Mouse (Mus musculus) embryonic stem cell, embryonic (primary cell): ENCODE results near the gene Gmeb2.

Experiments used
- CTCF ChIA-PET, 4 experiments: fragments of 300-600 bp in 2 of 4; fragments of 350-600 bp in 2 of 4; sonication (Branson Sonifier 250); formaldehyde crosslinking; loops; one replicate each; lab custom pipeline; 2022; ENCODE audit warnings: inconsistent platforms in 2 of 4; lab: Charles Lee
- POLR2A ChIA-PET, 4 experiments: fragments of 300-600 bp in 2 of 4; fragments of 350-600 bp in 2 of 4; sonication (Branson Sonifier 250); formaldehyde crosslinking; loops; one replicate each; lab custom pipeline; 2022; ENCODE audit warnings: antibody characterized with exemption in 4 of 4, inconsistent platforms in 1 of 4; lab: Charles Lee

Gene Gmeb2

DNA sequence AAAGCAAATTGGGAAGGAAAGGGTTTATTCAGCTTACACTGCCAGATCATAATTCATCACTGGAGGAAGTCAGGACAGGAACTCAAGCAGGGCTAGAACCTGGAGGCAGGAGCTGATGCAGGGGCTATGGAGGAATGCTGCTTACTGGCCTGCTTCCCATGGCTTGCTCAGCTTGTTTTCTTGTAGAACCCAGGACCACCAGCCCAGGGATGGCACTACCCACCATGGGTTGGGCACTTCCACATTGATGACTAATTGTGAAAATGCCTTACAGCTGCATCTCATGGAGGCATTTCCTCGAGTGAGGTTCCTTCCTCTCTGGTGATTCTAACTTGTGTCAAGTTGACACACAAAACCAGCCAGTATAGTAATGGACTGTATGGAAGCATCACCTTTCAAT lies 3.1 kb upstream of the Gmeb2 start:
- POLR2A ChIA-PET, result interaction anchor here in 2 of 4 experiments (0.7 to 2.1 kb wide), 4 partner anchors 16 to 104 kb away, joined by 3 to 4 read pairs (median 4); partner anchors contain the start of gene Ppdpf (in 1 of the 2)
- CTCF ChIA-PET, result no interaction called here

GRCm38 (mm10) chr2:181288691-181289090 lies 856 bp upstream of the Gmeb2 start:
- ChIA-PET CTCF (interaction anchor here in 3 of 4 experiments (0.8 to 1.1 kb wide), 4 partner anchors 18 to 100 kb away, joined by 3 to 4 read pairs (median 4); no protein-coding TSS in a partner anchor), POLR2A (interaction anchor here in 2 of 4 experiments (0.6 to 2.0 kb wide), 16 partner anchors 11 to 310 kb away, joined by 3 to 9 read pairs (median 3); partner anchors contain the start of genes Ppdpf (in 2 of the 2), Fndc11 (in 1 of the 2), Samd10 (in 1 of the 2) and Stmn3 (in 1 of the 2))

- POLR2A ChIA-PET, result interaction anchor here in 1 of 4 experiments (1.6 kb wide), 1 partner anchor 31 kb away, joined by 4 read pairs; no protein-coding TSS in a partner anchor
- CTCF ChIA-PET, result no interaction called here
Measured at GRCm38 (mm10) chr2:181287338-181287957, 387 bp downstream of the Gmeb2 start.

- ChIA-PET POLR2A (interaction anchor here (0.5 to 3.1 kb wide), 19 partner anchors 9 to 314 kb away, joined by 3 to 16 read pairs (median 4); partner anchors contain the start of gene Ppdpf (in 2 of the 4)), CTCF (no interaction called here)
Measured at GRCm38 (mm10) chr2:181286629-181287337, 1.1 kb downstream of the Gmeb2 start.

DNA sequence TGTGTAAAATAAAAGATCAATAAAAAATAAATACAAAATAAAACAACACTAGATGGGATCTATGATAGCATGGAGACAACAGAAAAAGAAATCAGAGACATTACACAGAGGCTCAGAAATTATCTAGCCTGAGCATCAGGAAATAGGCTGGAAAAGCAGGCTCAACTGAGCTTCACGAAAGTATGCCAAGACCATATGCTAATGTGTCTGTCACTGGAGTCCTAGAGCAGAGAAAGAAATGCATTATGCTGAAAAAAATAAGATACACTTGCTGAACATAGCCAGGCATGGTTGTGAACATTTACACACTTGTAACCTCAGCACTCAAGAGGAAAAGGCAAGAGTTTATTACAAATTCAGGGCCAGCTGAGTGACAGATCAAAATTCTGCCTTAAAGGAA lies 7.9 kb downstream of the Gmeb2 start:
- ChIA-PET CTCF (interaction anchor here in 2 of 4 experiments (0.6 to 0.7 kb wide), 3 partner anchors 34 to 243 kb away, joined by 4 to 7 read pairs (median 7); no protein-coding TSS in a partner anchor), POLR2A (interaction anchor here in 2 of 4 experiments (0.7 to 2.9 kb wide), 5 partner anchors 16 to 323 kb away, joined by 3 to 7 read pairs (median 5); no protein-coding TSS in a partner anchor)

DNA sequence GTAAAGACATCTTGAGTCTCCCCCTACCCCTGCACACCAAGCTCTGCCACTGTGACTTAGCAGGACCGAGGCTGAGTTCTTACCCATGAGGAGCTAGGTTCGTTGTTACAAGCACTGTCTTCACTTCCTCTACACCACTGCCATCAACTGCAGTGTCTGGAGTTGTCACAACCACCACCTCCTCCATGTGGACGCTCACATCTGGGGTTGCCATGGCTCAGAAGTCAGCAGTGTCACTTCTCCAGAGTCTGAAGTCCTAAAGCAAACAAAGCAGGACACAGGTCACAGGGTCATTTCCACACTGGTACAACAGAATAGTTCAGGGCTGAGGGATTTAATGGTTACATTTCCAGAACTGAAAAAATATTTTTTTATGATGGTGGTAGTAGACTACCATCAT lies 10.0 kb downstream of the Gmeb2 start:
- ChIA-PET POLR2A (interaction anchor here in 2 of 4 experiments (0.6 to 2.9 kb wide), 8 partner anchors 8 to 146 kb away, joined by 3 to 7 read pairs (median 4); no protein-coding TSS in a partner anchor), CTCF (no interaction called here)

- CTCF ChIA-PET, result interaction anchor here in 2 of 4 experiments (0.6 to 1.2 kb wide), 3 partner anchors 90 to 1310 kb away, joined by 3 to 6 read pairs (median 5); partner anchors contain the start of gene Ppdpf (in 1 of the 2)
- POLR2A ChIA-PET, result interaction anchor here in 2 of 4 experiments (0.6 to 2.5 kb wide), 9 partner anchors 9 to 81 kb away, joined by 3 to 16 read pairs (median 3); partner anchors contain the start of genes Ptk6 (in 1 of the 2) and Rtel1 (in 1 of the 2)
Measured at GRCm38 (mm10) chr2:181276766-181277165, 11.1 kb downstream of the Gmeb2 start.

DNA sequence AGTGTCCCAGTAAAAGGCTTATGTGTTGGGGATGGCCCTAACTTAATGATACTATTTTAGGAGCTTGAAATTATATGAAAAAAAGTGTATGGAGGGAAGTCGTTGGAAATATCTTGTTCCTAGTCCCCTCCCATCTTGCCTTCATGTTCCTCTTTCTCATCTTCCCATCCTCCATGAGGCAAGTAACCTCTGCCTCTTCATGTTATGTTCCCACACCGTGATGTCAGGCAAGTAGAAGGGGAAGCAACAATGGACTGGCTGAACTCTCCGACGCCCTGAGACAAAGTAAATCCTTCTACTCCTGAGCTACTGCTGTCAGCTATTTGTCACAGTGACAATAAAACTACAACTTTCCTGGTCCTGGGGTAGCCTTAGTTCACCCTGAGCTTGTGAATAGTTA lies 13.2 kb downstream of the Gmeb2 start:
- CTCF ChIA-PET, result no interaction called here
- POLR2A ChIA-PET, result interaction anchor here in 1 of 4 experiments (1.5 to 2.5 kb wide), 3 partner anchors 11 to 86 kb away, joined by 3 to 16 read pairs (median 3); no protein-coding TSS in a partner anchor

DNA sequence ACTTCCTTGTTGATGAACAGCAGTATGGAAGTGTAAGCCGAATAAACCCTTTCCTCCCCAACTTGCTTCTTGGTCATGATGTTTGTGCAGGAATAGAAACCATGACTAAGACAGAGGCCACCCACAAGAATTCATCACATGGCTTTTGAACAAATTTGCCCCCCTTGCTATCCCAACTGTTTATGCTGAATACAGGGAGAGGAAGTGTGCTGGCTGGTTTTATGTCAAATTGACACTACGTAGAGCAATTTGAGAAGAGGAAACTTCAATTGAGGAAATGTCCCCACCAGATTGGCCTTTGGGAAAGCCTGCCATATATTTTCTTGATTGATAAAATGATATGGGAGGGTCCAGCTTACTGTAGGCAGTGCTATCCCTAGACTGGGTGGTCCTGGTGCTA lies 14.0 kb downstream of the Gmeb2 start:
- ChIA-PET POLR2A (interaction anchor here in 1 of 4 experiments (1.5 to 1.6 kb wide), 2 partner anchors 85 to 87 kb away, joined by 3 read pairs; partner anchors contain the start of gene Ppdpf), CTCF (no interaction called here)

- POLR2A ChIA-PET, result interaction anchor here in 2 of 4 experiments (0.7 to 1.3 kb wide), 2 partner anchors 36 to 371 kb away, joined by 3 read pairs; no protein-coding TSS in a partner anchor
- CTCF ChIA-PET, result no interaction called here
Measured at GRCm38 (mm10) chr2:181272092-181272491, 15.7 kb downstream of the Gmeb2 start.

DNA sequence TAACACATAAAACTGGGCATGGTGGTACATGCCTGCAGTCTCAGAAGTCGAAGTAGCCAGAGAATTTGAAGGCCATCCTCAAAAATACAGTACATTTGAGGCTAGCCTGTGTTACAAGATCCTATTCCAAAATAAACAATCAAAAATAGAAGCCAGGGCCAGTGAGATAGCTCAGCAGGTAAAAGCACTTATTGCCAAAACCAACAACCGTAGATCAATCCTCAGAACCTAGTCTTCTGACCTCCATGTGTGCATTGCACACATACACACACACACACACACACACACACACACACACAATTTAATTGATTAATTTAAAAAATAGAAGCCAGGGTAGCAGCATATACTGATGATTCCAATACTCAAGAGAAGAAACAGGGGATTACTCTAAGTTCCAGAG lies 21.0 kb downstream of the Gmeb2 start:
- POLR2A ChIA-PET, result interaction anchor here in 1 of 4 experiments (0.8 to 1.6 kb wide), 2 partner anchors 9 to 46 kb away, joined by 3 to 4 read pairs; no protein-coding TSS in a partner anchor
- CTCF ChIA-PET, result no interaction called here

DNA sequence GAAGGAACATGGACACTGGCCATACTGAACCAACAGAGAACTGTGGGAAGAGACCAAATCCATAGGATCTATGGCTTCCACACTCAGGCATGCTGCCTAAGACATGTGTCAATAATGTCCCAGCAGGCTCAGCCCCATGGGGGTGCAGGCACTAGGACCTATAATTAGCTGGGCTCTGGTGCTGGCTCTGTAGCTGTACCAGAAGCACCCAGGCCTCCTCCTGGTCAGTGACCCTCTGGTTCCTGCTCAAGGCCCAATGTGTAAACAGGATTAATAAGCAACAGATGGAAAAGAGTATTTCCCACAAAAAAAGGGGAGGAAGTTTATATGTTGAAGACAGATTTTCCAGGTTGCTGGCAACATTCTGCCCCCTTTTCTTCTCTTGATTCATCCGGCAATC lies 34.6 kb downstream of the Gmeb2 start:
- CTCF ChIA-PET, result no interaction called here

DNA sequence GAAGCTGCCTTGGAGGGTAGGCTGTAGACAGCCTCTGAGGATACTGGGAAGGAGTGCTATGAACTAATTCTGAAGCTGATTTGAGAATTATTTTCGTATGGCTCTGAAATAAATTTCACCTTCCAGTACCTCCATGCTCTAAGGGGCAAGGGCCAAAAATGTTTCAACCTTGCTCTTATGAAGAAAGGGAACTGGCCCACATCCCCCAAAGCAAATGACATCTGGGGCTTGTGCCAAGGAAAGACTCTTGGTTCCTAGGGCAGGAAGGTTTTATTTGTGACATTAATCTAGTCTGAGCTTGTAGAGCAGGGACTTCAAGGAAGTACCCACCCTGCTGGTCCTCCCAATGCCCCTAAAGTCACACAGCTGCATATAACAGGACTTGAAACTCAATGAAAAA lies 36.0 kb downstream of the Gmeb2 start:
- ChIA-PET POLR2A (interaction anchor here in 2 of 4 experiments (1.2 to 2.5 kb wide), 2 partner anchors 8 kb away, joined by 4 to 7 read pairs; no protein-coding TSS in a partner anchor), CTCF (interaction anchor here in 1 of 4 experiments (0.6 kb wide), 1 partner anchor 62 kb away, joined by 3 read pairs; no protein-coding TSS in a partner anchor)

More for the DNA sequence above, 34.6 kb downstream of the Gmeb2 start:
- POLR2A ChIA-PET, result interaction anchor here in 2 of 4 experiments (0.6 to 2.5 kb wide), 3 partner anchors 10 to 23 kb away, joined by 3 to 7 read pairs (median 3); partner anchors contain the start of gene Helz2 (in 1 of the 2)

DNA sequence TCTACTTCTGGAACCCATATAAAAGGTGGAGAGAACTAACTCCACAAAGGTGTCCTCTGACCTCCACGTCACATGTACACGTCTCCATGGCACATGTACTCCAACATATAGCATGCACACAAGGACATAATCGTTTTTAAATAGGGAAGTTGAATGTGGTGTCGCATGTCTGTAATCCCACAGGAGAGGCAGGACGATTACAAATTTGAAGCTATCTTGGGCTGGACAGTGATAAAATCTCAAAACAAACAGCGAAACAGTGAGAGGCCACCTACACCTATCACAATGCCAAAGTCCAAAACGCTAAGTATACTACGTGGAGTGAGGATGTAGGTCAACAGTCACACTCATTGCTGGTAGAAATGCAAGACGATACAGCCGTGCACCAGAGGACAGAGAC lies 38.6 kb downstream of the Gmeb2 start:
- ChIA-PET POLR2A (interaction anchor here in 1 of 4 experiments (0.6 to 1.0 kb wide), 2 partner anchors 30 to 42 kb away, joined by 3 to 4 read pairs; partner anchors contain the start of gene Fndc11), CTCF (interaction anchor here in 1 of 4 experiments (0.6 to 0.7 kb wide), 2 partner anchors 321 to 523 kb away, joined by 3 to 5 read pairs; no protein-coding TSS in a partner anchor)

DNA sequence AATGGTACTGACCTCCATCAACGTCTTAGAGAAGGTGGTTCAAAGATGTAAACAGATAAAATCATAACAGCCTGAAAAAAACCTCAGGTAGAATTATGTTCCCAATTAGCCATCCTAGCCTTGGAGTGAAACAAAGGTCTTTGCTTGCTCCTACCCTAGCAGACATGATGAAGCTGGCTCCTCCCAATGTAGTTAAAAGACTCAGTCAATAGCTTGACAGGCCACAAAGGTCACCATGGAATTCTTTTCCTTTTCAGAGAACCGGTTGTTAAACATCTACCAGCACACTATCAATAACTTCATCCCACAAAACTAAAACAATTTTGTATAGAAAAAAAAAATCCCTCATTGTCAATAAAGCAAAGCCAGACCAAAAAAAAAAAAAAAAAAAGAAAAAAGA lies 42.8 kb downstream of the Gmeb2 start:
- ChIA-PET CTCF (interaction anchor here in 2 of 4 experiments (0.6 to 1.1 kb wide), 2 partner anchors 43 to 58 kb away, joined by 3 read pairs; partner anchors contain the start of gene Ppdpf (in 1 of the 2)), POLR2A (interaction anchor here in 3 of 4 experiments (0.6 to 2.3 kb wide), 13 partner anchors 12 to 657 kb away, joined by 3 to 11 read pairs (median 3); partner anchors contain the start of genes Ppdpf (in 2 of the 3), Fndc11 (in 1 of the 3), Srms (in 1 of the 3) and Stmn3 (in 1 of the 3))

- CTCF ChIA-PET, result interaction anchor here (0.6 to 1.7 kb wide), 8 partner anchors 45 to 90 kb away, joined by 3 to 16 read pairs (median 4); partner anchors contain the start of gene Ppdpf (in 2 of the 4)
- POLR2A ChIA-PET, result interaction anchor here (0.6 to 2.7 kb wide), 47 partner anchors 8 to 512 kb away, joined by 3 to 25 read pairs (median 5); partner anchors contain the start of genes Fndc11 (in 3 of the 4), Ppdpf (in 3 of the 4), Srms (in 3 of the 4) and Arfrp1 (in 1 of the 4)
Measured at GRCm38 (mm10) chr2:181243706-181244394, 44.0 kb downstream of the Gmeb2 start.

- POLR2A ChIA-PET, result interaction anchor here in 3 of 4 experiments (0.5 to 2.7 kb wide), 6 partner anchors 9 to 1168 kb away, joined by 3 to 9 read pairs (median 4); partner anchors contain the start of gene Ppdpf (in 1 of the 3)
- CTCF ChIA-PET, result interaction anchor here in 2 of 4 experiments (0.7 to 1.0 kb wide), 4 partner anchors 12 to 1800 kb away, joined by 3 to 10 read pairs (median 4); partner anchors contain the start of gene Ptk6 (in 1 of the 2)
Measured at GRCm38 (mm10) chr2:181242314-181242665, 45.5 kb downstream of the Gmeb2 start.
